Mouse (Mus musculus): Measurements from ENCODE around the gene Zmym4. TPM values are rescaled to one million over a fixed set of nuclear protein-coding genes. Genes with fewer than 3 reads are reported as not detected.

Gene Zmym4
- total RNA-seq, 2 experiments from 2014 or later, result 14.8 to 27.3 TPM

DNA sequence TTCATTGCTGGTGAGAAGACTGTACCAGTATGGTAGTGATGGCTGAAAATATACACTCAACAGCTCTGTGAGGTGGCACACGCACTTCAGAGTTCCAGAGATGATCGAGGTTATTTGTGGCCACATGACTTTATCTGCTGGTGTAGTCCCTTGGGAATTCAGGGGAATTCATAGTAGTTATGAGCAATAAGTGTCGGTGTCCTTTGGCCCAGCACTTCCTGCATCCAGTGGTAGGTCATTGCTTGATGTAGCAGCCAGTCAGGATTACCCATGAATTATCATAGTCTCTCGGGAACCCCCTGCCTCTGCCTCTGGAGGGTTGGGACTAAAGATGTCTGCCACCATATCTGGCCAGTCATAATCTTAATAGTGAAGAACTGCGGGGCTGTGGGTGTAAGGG lies 144.0 kb downstream of the Zmym4 start:
- ATAC-seq (ENCODE audit: poor library complexity, severe bottlenecking), result no peak

DNA sequence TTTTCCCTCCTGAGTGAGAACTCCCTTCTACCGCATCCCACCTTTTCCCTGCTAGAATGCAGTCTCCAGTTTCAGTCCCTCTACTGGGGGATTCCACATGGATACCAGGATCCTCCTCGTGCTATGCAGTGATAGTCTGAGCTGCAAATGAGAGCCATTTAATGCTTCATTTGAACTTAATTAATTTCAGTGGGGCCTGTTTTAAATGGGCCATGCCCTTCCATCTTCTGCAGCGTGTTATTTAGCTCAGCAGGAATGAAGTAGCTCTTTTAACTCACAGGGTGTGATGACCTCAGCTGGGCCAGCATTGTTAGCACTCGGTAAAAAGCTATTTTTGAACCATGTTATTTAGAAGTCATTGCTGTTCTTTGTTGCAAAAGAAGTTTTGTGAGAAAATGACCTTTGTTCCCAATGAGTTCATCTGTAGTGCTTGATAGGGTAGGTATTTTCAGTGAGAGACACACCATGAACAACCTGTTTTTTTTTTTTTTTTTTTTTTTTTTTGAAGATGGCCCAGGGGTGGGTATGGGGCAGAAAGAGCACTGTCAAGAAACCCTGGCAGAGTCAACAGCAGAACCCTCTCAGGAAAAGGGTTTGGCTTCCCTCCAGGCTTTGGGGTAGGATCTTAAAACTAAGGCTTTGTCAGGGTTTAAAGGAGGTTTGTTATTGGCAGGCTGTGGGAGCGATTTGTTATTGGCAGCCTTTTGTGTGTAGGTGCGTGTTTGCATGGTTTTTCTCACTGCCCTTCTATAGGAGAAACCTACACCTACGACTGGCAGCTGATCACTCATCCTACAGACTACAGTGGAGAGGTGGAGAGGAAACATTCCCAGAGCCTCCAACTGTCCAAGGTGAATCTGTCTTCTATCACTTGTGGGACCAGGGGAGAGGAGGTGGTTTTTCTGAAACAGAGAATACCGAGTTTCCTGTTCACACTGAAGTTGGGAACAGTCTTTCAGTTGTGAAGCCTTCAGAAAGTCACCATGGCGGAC lies 144.7 kb downstream of the Zmym4 start:
- ATAC-seq (ENCODE audit: poor library complexity, severe bottlenecking), result no peak

DNA sequence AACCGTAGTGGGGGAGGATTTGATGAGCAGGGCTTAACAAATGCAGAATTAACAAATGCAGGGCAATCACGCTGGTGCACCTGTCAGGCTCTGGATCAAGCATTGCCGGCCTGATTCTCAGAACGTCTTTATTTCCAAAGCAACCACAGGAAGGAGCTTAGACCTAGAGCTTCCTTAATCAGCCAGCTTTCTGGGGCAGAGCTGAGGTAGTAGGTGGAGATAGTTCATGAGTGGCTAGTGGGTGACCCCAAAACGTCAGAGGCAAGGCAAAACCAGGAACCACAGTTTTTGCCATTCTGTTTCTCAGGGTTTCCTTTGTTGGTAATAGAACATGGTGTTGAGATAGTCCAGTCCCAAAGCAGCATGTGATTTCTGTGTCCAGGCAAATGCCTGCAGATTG lies 153.1 kb downstream of the Zmym4 start:
- ATAC-seq (ENCODE audit: poor library complexity, severe bottlenecking), result peak; percentile 75

DNA sequence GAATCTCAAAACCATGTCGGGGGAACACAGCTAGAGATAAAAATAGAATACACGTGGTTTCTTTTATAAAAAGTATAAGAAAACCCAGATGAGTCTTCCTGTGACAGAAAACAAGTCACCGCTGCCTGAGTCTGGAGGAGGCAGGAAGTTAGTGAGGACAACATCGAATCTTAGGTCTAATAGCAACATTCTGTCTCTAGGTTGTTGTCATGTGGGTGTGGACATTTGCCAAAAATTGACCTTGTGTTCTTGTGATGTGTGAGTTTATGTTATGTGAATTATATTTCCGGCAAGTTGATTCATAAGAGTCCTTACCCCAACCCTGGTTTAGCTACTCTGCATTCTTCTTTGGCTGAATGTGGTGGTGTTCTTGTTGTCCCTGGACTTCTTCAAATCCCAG lies 154.7 kb downstream of the Zmym4 start:
- ATAC-seq (ENCODE audit: poor library complexity, severe bottlenecking), result no peak

Other genes with a start within 250 kb of the Zmym4 start
- gene Tfap2e, start 231.9 kb downstream of the Zmym4 start, total RNA-seq (2015), result not detected in 2 replicates
- gene Tfap2e, start 231.9 kb downstream of the Zmym4 start, total RNA-seq (2017), result not detected in 2 replicates
- 6.0 TPM in 2 replicates for gene Ncdn, start 214.7 kb downstream of the Zmym4 start, total RNA-seq (2015)
- gene Ncdn, start 214.7 kb downstream of the Zmym4 start, total RNA-seq (2017), result 6.0 and 6.1 TPM in 2 replicates
- 18.7 and 24.2 TPM in 2 replicates for gene AU040320, start 214.6 kb downstream of the Zmym4 start, total RNA-seq (2015)
- 18.6 and 20.7 TPM in 2 replicates for gene AU040320, start 214.6 kb downstream of the Zmym4 start, total RNA-seq (2017)
- gene Sfpq, start 53.2 kb upstream of the Zmym4 start, total RNA-seq (2015), result 311 and 315 TPM in 2 replicates
- 566 and 688 TPM in 2 replicates for gene Sfpq, start 53.2 kb upstream of the Zmym4 start, total RNA-seq (2017)
- gene Zmym1, start 93.0 kb upstream of the Zmym4 start, total RNA-seq (2015), result 7.3 and 11.9 TPM in 2 replicates
- gene Zmym1, start 93.0 kb upstream of the Zmym4 start, total RNA-seq (2017), result 8.7 and 9.7 TPM in 2 replicates
- gene Zmym6, start 109.2 kb upstream of the Zmym4 start, total RNA-seq (2015), result 5.2 and 6.8 TPM in 2 replicates
- 8.1 and 9.1 TPM in 2 replicates for gene Zmym6, start 109.2 kb upstream of the Zmym4 start, total RNA-seq (2017)
- gene Tmem35b, start 155.6 kb upstream of the Zmym4 start, total RNA-seq (2015), result 11.8 and 13.9 TPM in 2 replicates
- gene Tmem35b, start 155.6 kb upstream of the Zmym4 start, total RNA-seq (2017), result 8.2 and 8.6 TPM in 2 replicates
- gene Dlgap3, start 201.1 kb upstream of the Zmym4 start, total RNA-seq (2015), result not detected in 2 replicates
- gene Dlgap3, start 201.1 kb upstream of the Zmym4 start, total RNA-seq (2017), result not detected in 2 replicates